Mouse (Mus musculus) ES-Bruce4 (cell line): ENCODE measurements around the gene Slc18a2.

Experiments
- EP300 ChIP-seq: IDR thresholded peaks from 2 replicates; pipeline ENCODE4 v1.6.1; 2011; ENCODE audit warnings: low read depth, low read length; ENCODE audit not compliant: insufficient read depth
- POLR2A ChIP-seq: IDR thresholded peaks from one replicate; pipeline ENCODE4 v1.8.1; 2011; ENCODE audit warnings: low read length; ENCODE audit not compliant: insufficient read depth

GRCm38 (mm10) chr19:59345081-59345657 lies 84.5 kb downstream of the Slc18a2 start:
- TF ChIP-seq POLR2A (no peak), EP300 (no peak)
